Mouse (Mus musculus): ENCODE data around the gene AC131692.1.

The AC131692.1 gene

DNA sequence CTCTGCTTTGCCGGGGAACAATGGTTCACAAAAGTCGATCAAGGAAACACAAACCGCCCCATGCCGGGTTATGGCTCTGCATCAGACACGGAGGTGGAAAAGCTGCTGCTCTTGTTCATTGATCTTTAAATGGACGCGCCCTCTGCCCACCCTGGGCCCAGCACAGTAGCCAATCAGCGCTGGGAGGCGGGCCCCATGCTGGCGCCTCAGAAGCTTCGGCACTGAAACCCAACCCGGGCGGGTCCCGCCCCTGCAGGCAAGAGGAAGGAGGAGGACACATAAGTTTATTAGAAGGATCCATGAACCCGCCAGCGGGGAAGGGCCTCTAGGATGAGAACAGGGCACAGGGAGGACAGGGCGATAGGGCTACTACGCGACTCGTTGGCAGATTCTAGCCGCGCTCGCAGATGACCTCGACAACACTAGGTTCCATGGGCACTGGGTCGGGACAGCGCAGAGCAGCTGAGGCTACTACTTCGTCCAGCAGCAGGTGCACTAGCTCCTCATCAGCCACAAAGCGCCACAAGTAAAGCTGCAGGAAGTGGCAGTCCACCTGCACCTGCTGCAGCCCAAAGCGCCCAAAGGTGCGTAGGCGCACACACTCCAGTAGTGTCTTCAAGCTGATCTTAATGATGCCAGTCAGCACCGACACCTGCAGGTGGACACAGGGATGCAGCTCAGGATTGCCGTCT lies 26.3 kb upstream of the AC131692.1 start, which contains the start of gene Tm7sf2:
Gene Tm7sf2, minus strand, starts transcription at position 650 of the 692 bp plus-strand sequence.
- peak; percentile 79 to 90 for DNase-seq (ENCODE audit: low spot score in 2 of 2)

DNA sequence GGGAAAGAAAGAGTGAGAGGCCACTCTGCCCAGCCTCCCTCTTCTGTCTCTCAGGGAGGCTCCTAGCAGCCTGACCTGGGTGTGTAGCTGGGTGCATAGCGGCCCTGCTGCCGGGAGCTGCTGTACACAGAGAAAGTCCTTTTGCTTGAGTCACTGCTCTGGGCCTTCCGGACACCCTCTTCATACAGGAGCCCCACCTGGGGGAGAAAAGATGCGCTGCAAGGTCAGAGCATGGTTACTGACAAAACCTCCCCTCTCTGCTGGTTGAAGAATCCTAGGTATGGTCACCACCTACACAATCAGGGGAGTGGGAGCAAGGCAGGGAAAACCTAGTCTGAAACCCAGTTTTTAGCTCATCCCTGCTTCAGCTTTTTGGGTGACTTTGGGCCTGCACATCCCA lies 25.3 kb upstream of the AC131692.1 start:
- DNase-seq (ENCODE audit: low spot score in 2 of 2), result peak in 1 of 2 experiments; percentile 67

DNA sequence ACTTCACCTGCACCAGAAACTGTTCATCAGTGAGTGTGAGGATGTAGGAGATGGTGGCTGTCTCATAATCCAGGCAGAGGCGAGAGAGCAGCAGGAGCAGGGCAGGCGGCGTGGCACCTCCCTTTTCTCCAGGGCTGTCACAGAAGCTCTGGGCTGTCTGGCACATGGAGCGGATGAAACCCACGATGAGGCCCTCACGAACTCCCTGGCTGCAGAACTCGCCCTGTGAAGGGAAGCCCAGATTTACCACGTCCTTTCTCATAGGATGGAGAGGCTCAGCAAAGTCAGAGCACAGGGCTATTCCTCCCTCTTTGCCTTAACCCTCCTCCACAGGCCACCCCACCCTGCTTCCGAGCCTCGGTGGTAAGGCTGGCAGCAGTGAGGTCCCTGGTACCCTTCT lies 24.4 kb upstream of the AC131692.1 start:
- DNase-seq (ENCODE audit: low spot score in 2 of 2), result no peak

DNA sequence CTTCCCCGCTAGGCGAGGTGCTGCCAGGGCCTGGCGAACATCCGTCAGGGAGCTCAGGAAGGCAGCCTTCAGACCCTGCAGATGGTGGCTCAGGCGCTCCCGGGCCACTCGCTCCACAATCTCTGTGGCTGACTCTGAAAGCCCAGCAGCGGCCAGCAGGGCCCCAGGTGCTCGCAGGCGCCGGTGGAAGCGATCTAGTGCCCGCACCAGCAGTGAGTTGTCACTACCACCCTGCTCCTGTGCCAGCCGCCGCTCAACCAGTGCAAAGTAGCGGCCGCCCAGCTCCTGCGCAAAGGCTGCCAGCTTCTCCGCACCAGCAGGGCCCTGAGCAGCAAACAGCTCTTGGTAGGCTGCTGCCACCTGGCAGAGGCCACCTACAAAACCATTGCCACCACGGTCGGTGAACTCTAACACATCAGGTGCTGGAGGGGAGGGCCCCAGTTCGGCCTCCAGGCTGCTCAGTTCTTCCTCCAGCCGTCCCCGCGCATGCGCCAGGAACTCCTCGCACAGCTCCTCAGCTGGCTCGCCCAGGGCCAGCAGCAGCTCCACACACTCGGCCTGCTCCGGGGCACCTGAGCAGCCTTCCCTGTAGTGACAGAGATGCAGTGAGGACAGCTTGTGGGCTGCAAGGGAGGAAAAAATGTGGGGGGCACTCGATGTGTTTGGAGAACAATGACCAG lies 23.5 kb upstream of the AC131692.1 start:
- no peak for DNase-seq (ENCODE audit: low spot score in 2 of 2)

DNA sequence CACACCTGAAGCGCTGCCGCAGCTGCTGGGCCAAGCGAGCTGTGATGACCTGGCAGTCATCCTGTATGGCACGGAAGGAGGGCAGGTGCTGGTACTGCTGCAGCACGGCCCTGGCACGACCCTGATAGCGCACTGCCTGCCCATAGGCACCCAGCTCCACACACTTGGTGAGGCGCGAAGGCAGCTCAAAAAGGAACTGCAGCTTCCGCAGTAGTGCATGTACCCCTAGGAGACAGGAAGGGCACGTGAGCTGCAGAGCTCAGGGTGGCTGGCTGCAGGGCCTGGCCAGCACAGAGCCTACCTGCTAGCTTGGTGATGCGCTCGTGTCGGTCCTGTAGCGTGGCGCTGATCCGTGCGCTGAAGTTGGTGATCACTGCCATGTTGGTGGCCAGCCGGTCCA lies 23.0 kb upstream of the AC131692.1 start:
- DNase-seq (ENCODE audit: low spot score in 2 of 2), result no peak

DNA sequence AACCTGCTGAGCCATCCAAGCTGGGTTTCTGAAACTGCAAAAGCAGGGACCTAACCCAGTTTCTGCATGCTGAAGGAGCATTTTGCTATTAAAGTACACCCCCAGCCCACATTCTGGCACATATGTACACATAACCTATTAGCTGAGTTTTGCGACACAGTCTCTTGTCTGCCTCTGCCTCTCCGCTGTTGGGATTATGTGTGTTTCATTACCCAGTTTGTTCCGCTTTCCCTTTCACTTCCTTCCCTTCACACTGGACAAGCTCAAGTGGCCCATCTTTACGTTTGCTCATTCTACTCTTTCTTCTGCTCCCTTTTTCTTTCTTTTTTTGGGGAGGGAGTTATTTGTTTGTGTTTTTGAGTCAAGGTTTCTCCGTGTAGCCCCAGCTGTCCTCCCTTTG lies 20.3 kb upstream of the AC131692.1 start:
- no peak for DNase-seq (ENCODE audit: low spot score in 2 of 2)

DNA sequence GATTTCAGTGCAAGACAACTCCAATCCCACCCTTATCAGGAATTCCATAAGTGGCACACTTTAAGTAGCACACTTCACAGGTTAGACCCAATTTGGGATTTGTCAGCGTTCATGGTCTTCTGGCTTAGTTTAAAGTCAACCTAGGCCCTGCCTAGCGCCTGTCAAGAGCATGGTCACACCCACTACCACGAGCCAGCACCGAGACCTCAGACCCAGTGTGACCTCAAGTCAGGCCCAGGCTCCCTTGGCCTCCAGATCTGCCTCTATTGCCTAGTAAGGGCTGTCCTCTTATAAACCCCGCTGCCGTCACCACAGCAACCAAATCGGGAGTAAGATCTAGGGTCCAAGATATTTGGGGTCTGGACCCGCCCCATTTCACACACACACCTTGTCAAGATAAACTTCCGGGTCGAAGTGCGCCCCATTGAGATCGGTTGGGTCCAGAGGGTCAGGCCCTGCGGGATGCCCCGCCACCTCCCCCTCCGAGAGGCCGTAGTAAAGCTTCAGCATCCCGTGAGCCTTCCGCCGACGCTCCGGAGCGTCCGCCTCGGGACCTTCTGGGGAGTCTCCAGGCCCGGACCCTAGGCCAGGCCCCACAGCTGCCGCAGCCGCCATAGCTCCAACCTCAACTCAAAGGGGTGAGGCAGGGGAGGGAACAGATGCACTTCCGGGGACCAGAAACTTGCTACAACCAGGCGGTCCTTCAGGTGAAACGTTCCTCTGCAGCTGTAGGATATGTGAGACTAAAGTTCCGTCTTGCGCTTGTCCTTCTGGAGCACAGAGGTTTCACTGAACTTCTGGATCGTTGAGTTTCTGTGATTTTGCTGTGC lies 17.4 kb upstream of the AC131692.1 start, which contains the start of gene Vps51:
Gene Vps51, minus strand, starts transcription at position 668 of the 830 bp plus-strand sequence.
- peak; percentile 79 to 87 for DNase-seq (ENCODE audit: low spot score in 2 of 2)

DNA sequence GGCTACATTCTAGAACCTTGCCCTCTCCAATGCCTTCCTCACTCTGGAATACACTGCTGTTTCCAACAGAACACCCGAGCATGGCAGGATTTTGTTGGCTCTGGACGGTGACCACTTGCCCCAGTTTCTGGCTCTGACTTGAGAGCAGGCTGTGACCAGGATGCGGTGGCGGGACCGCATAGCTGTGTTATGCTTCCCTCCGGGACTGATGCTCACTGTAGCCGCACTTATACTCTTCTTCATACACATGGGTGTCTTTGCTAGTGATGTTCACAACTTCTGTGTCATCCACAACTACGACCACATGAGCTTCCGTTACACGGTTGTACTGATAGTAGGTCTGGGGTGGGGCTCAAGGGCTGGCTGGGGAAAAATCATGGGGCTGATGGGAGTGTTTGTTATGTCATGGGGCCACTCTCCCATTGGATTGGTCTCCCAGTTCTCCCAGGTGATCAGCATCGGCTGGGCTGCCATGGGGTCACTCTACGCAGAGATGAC lies 14.2 kb upstream of the AC131692.1 start, which contains the start of gene Tmem262:
Gene Tmem262, plus strand, starts transcription at position 51 of the 498 bp plus-strand sequence.
- no peak for DNase-seq (ENCODE audit: low spot score in 2 of 2)

DNA sequence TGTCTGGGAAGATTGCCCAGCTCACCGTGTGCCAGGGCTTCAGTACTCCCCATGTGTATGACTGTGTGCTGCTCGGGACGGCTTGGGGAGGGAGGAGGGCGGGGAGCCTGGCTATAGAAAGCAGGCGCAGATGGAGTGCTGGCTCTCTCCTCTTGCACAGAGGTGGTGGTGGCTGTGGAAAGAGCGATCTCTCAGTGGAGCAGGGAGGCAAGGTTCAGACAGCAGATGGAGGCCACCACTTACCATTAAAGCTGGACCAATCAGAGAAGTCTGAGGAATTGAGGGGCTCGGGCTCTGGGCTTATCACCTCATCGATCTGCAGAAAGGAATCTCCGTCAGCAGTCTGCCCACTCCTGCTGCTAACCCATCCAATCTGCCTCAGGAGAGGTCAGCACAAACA lies 12.1 kb upstream of the AC131692.1 start, which contains the start of gene Gm28374:
Gene Gm28374, minus strand, starts transcription at position 101 of the 400 bp plus-strand sequence.
- no peak for DNase-seq (ENCODE audit: low spot score in 2 of 2)

DNA sequence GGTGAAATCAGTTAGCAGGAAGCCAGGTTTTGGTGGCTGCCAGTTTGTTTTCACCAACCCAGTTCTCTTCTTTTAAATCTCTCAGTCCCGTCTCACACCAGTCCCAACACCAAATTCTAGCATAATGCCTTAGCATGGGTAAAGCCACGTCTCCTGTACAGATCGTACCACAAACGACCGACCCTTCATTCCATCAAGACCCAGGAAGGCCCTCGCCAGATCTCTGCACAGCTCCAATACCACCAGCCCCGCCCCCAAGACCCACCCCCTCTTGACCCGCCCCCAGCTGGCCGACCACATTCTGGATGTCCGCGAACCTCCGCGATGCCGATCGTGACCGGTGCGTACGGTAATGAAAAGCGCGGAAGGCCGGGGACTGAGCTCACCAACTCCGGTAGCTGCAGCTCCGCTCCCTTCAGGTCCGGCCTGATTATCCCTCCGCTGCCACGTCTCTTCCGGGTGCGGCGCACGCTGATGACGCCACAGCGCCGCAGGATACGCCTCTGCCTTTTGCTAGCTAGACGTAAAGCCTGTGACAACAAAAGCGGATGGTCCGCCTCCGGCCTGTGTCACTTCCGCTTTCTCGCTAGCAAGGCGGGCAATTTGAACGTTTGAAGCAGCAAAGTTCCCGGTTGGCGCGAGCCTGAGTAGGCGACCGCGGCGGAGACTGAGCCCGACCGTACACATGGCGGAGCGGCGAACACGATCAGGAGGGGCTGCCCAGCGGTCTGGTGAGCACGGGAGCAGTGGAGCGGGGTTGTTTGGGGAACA lies 9.6 kb upstream of the AC131692.1 start, which contains the start of the genes Zfpl1 and Cdca5:
Gene Zfpl1, minus strand, starts transcription at position 479 of the 771 bp plus-strand sequence.
Gene Cdca5, plus strand, starts transcription at position 506 of the 771 bp plus-strand sequence.
- DNase-seq (ENCODE audit: low spot score in 2 of 2), result peak; percentile 93 to 97

DNA sequence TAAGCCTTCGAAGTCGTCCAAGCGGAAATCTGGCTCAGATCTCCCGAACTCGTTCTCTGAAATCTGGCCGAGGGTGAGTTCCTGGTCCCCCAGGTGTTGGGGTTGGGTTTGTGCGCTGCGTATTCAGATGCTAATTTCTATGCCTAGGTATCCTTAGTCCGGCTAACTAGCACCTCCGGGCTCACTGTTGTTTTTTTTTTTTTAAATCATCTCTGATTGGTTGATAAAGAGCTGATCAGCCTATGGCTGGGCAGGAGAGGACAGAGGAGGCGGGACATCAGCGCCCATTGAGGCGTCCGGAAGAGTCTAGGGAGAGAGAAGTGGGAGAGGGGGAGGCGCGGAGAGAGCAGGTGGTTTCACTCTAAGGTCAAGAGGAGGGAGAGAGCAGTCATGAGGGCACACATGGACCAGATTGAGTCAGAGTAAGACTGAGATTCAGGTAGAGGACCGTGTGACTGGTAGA lies 8.8 kb upstream of the AC131692.1 start:
- DNase-seq (ENCODE audit: low spot score in 2 of 2), result peak; percentile 63 to 83

DNA sequence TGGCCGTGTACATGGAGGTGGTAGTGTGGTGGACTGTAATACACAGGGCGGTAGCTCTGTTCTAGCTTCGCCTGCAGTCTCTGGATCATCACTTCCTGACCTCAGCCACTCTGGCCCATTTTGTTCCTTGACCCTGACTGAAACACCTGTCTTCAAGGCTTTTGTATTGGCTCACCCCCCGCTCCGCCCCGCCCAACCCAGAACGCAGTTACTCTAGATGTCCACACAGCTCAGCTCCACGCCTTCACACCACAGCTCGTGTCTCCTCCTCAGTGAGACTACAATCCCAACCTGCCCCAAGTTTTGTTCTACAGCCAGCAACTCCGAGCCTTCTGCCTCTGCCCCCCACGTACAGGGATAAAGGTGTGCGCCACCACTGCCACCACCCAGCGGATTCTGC lies 5.4 kb upstream of the AC131692.1 start:
- DNase-seq (ENCODE audit: low spot score in 2 of 2), result no peak

DNA sequence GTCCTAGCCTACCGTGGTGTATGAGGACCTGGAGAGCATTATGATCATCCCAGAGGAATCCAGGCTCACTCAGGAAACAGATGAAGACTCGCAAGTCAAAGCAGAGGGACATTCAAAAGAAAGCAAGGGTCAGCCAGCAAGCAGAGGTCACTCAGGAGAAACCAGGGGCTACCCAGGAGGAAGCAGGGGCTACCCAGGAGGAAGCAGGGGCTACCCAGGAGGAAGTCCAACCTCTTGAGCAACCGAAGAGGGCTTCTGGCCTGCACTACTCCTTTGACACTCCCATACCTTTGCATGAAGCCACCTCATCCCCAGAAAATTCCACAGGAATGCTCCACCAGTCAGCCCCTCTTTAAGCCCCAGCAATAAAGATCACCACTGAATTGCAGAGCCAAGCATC lies 3.6 kb downstream of the AC131692.1 start:
- DNase-seq (ENCODE audit: low spot score in 2 of 2), result no peak

DNA sequence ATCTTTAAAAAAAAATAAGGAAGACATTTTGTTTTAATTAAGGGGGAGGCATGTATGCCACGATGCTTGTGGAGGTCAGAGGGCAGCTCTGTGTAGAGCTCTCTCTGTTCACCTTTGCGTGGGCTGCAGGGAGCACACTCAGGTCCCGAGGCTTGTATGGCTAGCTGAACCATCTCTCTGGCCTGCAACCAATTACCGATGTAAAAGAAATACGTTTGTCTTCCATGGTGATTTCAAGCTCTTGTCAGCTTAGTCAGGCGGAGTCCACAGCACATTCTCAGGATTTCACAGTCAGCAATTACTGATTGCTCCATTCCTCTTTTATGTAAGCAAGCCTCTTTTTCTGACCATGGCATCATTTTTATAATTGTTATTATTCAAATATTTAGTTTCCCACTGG lies 7.0 kb downstream of the AC131692.1 start:
- no peak for DNase-seq (ENCODE audit: low spot score in 2 of 2)

DNA sequence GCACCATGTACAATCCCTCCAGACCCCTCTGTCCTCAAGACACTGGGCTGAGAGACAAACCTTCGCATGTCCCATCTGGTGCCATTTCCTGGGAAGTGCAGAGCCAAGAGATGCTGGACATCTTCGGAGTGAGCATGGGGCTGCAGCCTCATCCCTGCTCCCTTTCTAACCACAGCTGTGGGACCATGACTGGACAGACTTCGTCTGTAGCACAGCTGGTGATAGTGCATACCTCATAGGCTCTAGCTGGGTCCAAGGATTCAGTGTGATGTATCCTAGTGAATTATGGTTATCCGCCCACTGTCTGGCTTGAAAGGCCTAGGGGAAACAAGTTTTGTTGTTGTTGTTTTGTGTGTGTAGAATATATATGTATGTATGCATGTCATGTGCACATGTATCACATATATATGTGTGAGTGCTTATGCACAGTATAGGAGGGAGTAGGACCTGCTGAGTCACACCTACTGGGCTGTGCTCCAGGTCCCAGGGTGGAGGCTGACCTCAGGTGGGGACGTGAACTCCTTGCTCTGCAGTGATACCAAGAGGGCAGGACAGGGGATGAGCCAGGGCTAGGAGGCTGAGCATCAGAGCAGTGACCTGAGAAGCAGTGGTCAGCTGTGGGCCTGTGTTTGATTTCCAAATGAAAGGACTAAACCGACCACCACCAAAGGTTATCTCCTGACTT lies 8.1 kb downstream of the AC131692.1 start:
- DNase-seq (ENCODE audit: low spot score in 2 of 2), result peak; percentile 78 to 86

DNA sequence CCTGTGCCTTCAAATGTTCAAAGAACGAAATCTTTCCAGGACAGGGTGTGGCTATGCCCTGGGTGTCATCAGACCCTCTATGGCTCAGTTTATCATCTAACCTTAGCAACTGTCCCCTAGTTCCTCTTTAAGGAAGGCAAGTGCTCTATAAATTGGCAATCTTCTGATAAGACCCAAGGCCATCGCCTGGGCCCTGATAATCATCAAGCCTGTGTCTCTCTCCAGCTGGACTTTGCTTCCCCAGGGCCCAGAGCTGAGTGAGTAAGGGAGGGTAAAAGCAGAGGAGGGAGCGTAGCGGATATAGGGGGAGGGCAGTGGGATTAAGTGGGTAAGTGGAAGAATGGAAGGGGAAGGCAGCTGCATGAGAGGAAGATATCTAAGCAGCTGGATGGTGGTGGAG lies 10.3 kb downstream of the AC131692.1 start:
- DNase-seq (ENCODE audit: low spot score in 2 of 2), result no peak

DNA sequence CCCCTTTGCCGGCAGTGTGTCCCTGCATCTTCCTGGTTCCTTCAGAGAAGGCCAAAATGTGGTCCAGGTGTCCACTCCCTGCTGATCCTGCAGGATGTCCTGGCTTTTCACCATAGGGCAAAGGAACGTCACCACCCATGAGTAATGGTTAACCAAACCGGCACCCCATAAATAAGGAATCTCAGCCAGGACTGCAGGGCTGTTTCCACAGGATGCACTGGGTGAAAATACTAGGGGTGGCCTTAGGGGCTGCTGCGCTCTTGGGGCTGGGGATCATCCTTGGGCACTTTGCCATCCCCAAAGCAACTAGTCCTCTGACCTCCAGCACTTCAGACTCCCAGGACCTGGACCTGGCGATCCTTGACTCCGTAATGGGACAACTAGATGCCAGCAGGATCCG lies 11.4 kb downstream of the AC131692.1 start, which contains the start of gene Naaladl1:
Gene Naaladl1, plus strand, starts transcription at position 197 of the 400 bp plus-strand sequence.
- no peak for DNase-seq (ENCODE audit: low spot score in 2 of 2)

DNA sequence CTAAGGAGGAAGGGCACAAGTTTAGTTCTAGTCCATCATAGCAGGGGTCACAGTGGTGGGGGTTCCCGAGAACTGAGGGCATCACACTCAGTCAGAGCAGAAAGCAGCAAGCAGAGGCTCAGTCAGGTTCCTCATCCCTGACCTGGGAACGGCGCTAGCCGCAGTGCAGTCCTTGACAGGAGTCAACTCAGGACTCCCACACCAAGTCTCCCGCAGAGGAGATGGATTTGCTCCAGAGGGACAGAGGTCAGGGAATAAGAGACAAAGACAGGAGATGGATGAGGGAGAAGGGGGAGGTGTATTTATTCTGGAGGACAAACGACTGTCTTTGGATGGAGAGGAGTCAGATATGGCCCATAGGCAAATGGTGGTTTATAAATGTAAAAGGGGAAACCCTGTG lies 18.9 kb downstream of the AC131692.1 start:
- DNase-seq (ENCODE audit: low spot score in 2 of 2), result no peak

DNA sequence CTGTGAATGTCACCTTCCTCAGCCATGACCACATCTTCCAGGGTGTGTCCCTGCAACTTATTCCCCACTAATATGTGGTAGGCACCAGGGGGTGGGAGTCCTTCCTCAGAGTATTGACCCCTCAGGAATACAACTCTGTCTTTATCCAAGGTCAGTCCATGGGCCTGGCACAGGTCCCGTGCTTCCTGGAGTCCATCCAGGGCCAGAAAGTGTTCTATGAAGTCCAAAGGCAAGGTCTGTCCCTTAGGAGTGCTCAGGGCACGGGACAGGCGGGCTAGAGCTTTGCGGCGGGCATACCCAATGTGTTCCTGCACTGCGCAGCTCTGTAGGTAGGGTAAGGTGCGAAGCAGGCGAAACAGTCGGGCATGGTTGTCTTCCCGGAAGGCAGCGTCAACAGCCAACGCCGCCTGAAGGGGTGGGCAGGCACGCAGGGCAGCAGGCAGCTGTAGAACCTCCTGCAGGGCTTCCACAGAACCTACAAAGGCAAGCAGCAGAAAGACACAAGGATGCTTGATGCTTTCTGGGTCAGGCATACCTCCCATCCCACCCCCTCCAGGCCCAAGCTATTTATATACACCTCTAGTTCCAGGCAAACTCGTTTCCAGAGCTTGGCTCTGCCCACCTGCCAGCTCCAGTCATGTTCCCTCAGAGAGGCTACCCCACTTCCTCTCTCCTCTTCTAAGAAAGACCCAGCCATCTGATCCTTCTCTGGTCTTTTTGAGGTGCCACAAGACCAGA lies 22.1 kb downstream of the AC131692.1 start:
- DNase-seq (ENCODE audit: low spot score in 2 of 2), result peak in 1 of 2 experiments; percentile 15

All from spleen, postnatal 10 days (tissue).